Mouse (Mus musculus): ENCODE measurements around the gene Reep1. TPM values are rescaled to one million over a fixed set of nuclear protein-coding genes. Genes with fewer than 3 reads are reported as not detected.
"Not testable (repeated sequence)": the region's sequence is repeated elsewhere in the genome, so short reads cannot be mapped to it uniquely, and the experiment has no call there.

Reep1 gene
- polyA plus RNA-seq, 1 experiment from 2014 or later = 20.3 TPM

DNA sequence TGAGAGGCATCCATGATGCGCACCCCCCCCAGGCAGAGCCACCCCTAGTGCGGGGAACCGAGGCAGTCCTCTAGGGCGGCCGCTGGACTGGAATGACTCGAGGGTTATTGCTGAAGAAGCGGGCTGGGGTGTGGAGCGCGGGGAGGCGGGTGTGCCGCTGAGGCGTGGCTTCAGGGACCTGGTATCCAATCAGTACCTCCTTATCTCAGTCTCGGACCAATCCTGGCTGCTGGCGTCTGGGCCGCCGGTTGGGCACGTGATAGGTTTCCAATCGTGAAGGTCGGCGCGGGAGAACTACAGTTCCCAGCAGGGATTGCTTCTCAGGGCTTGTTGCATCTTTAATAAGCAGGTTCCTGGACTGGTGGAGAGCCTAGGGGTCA, 124.2 kb downstream of the Reep1 start:
- DNase-seq (peak; percentile 97), ATAC-seq (ENCODE audit: insufficient read depth) (peak; percentile 99)
- Histone ChIP-seq H3K27me3 (ENCODE audit: insufficient read depth, low read length) (no peaks in the 10 kb centered on the region), H3K4me2 (peak overlapping the region; percentile 83), H3K4me3 (ENCODE audit: low read depth, low read length) (peak overlapping the region; percentile 93), H3K27ac (ENCODE audit: low read depth) (peak overlapping the region; percentile 90), H3K4me1 (ENCODE audit: insufficient read depth) (peaks cover 5% of the 10 kb centered on the region; the same call in 1 of the 2 replicates), H3K36me3 (ENCODE audit: insufficient read depth) (peaks cover 9% of the 10 kb centered on the region; the same call in 1 of the 2 replicates), H3K9me3 (ENCODE audit: low read depth, low read length) (no peaks in the 10 kb centered on the region), H3K9ac (peak overlapping the region; percentile 85)
- no peak; the same call in 1 of the 2 replicates for TF ChIP-seq CTCF (IDR thresholded peaks at IDR 0.05; ENCODE audit: low read depth)
- 0% methylated on average over 21 of the region's 21 CpGs for WGBS

DNA sequence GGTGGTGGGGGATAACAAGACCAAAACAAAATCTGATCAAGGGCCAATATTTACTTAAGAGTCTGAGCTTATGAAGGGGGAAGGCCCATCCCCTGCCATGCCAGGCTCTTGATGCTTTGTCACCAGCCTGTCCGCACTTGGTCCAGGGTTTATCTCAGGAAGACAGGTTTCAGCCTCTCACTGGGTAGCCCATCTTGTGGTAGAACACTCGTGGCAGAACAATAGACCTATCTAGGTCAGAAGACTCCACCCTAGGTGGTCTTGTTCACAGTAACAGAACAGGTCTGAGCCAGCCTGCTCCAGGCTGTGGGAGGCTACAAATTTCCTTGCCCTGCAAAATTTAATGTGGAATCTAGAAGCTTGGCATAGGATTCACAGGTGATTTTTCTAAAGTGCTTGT, 129.4 kb downstream of the Reep1 start:
- peaks cover 5% of the 10 kb centered on the region; the same call in 1 of the 2 replicates for H3K4me1 ChIP-seq (ENCODE audit: insufficient read depth)
- WGBS = 85% methylated on average over 2 of the region's 2 CpGs
- no peaks in the 10 kb centered on the region for H3K27me3 ChIP-seq (ENCODE audit: insufficient read depth, low read length)
- H3K9me3 ChIP-seq (ENCODE audit: low read depth, low read length) = no peaks in the 10 kb centered on the region
- ATAC-seq (ENCODE audit: insufficient read depth) = no peak
- no peak overlapping the region for H3K9ac ChIP-seq
- DNase-seq = no peak
- H3K4me3 ChIP-seq (ENCODE audit: low read depth, low read length) = no peak overlapping the region
- no peak overlapping the region for H3K4me2 ChIP-seq
- peaks cover 9% of the 10 kb centered on the region; the same call in 1 of the 2 replicates for H3K36me3 ChIP-seq (ENCODE audit: insufficient read depth)
- no peak overlapping the region for H3K27ac ChIP-seq (ENCODE audit: low read depth)
- no peak for TF ChIP-seq CTCF (IDR thresholded peaks at IDR 0.05; ENCODE audit: low read depth)

DNA sequence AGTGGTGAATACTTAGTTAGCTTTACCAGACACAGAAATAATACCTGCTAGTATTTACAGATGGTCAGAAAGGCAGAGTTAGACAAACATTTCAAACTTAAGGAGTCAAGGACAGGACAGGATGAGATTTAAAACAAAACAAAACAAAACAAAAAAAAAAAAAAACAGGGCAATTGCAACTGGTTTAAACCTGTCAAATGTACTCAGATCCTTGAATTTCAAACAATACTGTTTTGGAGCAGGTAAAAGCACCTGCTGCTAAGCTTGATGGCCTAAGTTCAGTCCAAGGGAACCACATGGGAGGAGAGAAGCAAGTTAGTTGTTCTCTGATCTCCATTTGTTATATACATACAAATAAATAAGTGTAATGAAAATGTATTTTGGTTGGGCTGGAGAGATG, 132.5 kb downstream of the Reep1 start:
- no peak for DNase-seq
- Histone ChIP-seq H3K4me3 (ENCODE audit: low read depth, low read length) (no peak overlapping the region), H3K36me3 (ENCODE audit: insufficient read depth) (peaks cover 2% of the 10 kb centered on the region; the same call in 1 of the 2 replicates), H3K9ac (no peak overlapping the region), H3K4me1 (ENCODE audit: insufficient read depth) (no peaks in the 10 kb centered on the region), H3K4me2 (no peak overlapping the region), H3K9me3 (ENCODE audit: low read depth, low read length) (no peaks in the 10 kb centered on the region), H3K27me3 (ENCODE audit: insufficient read depth, low read length) (no peaks in the 10 kb centered on the region), H3K27ac (ENCODE audit: low read depth) (no peak overlapping the region)
- no peak for TF ChIP-seq CTCF (IDR thresholded peaks at IDR 0.05; ENCODE audit: low read depth)
- ATAC-seq (ENCODE audit: insufficient read depth) = no peak

DNA sequence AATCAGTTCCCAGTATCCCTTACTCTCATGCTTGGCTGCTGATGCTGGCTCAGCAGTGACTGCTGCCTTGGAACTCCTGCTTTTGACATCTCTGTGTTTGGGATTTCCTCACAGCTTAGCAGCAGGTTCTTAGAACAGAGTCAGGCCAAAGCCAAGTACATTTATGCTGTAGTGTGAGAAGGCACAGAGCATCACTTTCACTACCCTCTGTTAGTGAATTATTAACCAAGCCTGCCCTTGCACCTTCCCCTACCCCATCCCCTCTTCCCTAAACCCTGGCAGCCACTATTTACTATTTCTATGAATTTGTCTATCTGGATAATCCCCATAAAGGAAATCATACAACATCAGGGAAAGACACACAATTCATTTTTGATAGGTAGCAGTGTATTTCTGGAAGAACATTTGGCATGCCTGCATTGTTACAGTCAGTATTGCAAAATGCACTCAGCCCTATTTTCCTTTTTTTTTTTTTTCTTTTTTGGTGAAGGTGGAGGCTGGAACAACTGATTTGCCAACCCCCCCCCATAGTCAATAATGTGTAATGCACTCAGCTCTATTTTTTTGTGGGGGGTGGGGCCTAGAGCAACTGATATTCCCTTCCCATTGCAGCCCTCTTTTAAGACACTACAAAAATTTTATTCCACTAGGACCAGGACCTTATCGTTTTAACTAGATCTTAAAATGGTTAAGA, 133.4 kb downstream of the Reep1 start:
- WGBS = 96% methylated on average over 1 of the region's 1 CpGs
- Histone ChIP-seq H3K4me1 (ENCODE audit: insufficient read depth) (no peaks in the 10 kb centered on the region), H3K4me2 (no peak overlapping the region), H3K36me3 (ENCODE audit: insufficient read depth) (peaks cover 8% of the 10 kb centered on the region; the same call in 1 of the 2 replicates), H3K27ac (ENCODE audit: low read depth) (no peak overlapping the region), H3K9me3 (ENCODE audit: low read depth, low read length) (no peaks in the 10 kb centered on the region), H3K27me3 (ENCODE audit: insufficient read depth, low read length) (no peaks in the 10 kb centered on the region), H3K4me3 (ENCODE audit: low read depth, low read length) (no peak overlapping the region), H3K9ac (no peak overlapping the region)
- no peak for TF ChIP-seq CTCF (IDR thresholded peaks at IDR 0.05; ENCODE audit: low read depth)
- ATAC-seq (ENCODE audit: insufficient read depth) (no peak), DNase-seq (no peak)

DNA sequence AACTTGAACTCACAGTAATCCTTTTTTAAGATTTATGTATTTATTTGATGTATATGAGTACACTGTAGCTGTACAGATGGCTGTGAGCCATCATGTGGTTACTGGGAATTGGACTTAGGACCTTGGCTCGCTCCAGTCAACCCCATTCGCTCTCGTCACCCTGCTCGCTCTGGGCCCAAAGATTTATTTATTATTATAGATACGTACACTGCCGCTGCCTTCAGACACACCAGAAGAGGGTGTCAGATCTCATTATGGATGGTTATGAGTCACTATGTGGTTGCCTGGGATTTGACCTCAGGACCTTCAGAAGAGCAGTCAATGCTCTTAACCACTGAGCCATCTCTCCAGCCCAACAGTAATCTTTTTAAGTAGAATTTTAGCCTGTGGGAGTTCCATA, 139.5 kb downstream of the Reep1 start:
- H3K9ac ChIP-seq; H3K27ac ChIP-seq (ENCODE audit: low read depth); H3K4me1 ChIP-seq (ENCODE audit: insufficient read depth); DNase-seq; ATAC-seq (ENCODE audit: insufficient read depth); H3K4me3 ChIP-seq (ENCODE audit: low read depth, low read length); H3K9me3 ChIP-seq (ENCODE audit: low read depth, low read length); H3K4me2 ChIP-seq; H3K27me3 ChIP-seq (ENCODE audit: insufficient read depth, low read length): not testable (repeated sequence)
- 83% methylated on average over 6 of the region's 6 CpGs for WGBS
- peaks cover 51% of the 10 kb centered on the region for H3K36me3 ChIP-seq (ENCODE audit: insufficient read depth)

Other genes with a start within 250 kb of the Reep1 start
- gene Rnf103, start 213.7 kb upstream of the Reep1 start, polyA plus RNA-seq (2014; fragmentation: Nextera tagmentation; extraction: Ambion mirVana) = 18.1 and 18.2 TPM in 2 replicates
- gene Chmp3, start 163.8 kb upstream of the Reep1 start, polyA plus RNA-seq (2014; fragmentation: Nextera tagmentation; extraction: Ambion mirVana) = 61.8 and 66.7 TPM in 2 replicates
- gene Kdm3a, start 74.6 kb upstream of the Reep1 start, polyA plus RNA-seq (2014; fragmentation: Nextera tagmentation; extraction: Ambion mirVana) = 38.7 and 43.8 TPM in 2 replicates
- gene Mrpl35, start 119.4 kb downstream of the Reep1 start, polyA plus RNA-seq (2014; fragmentation: Nextera tagmentation; extraction: Ambion mirVana) = 66.5 and 66.7 TPM in 2 replicates
- 193 and 196 TPM in 2 replicates for gene Immt, start 123.8 kb downstream of the Reep1 start, polyA plus RNA-seq (2014; fragmentation: Nextera tagmentation; extraction: Ambion mirVana)
- 109 and 115 TPM in 2 replicates for gene Ptcd3, start 201.2 kb downstream of the Reep1 start, polyA plus RNA-seq (2014; fragmentation: Nextera tagmentation; extraction: Ambion mirVana)
- gene Polr1a, start 201.5 kb downstream of the Reep1 start, polyA plus RNA-seq (2014; fragmentation: Nextera tagmentation; extraction: Ambion mirVana) = 35.0 and 37.2 TPM in 2 replicates